Mouse (Mus musculus) olfactory bulb, adult 2 months (tissue): ENCODE measurements around the gene Add1.

ENCODE experiments used
- CTCF ChIP-seq: fragments of 200-500 bp; IDR thresholded peaks from 2 replicates; pipeline ENCODE4 v1.5.1; 2012; ENCODE audit warnings: low read depth, mild to moderate bottlenecking, low read length, moderate library complexity; ENCODE audit not compliant: insufficient read depth
- POLR2A ChIP-seq: fragments of 200-500 bp; IDR thresholded peaks from 2 replicates; pipeline ENCODE4 v1.6.1; 2012; ENCODE audit warnings: mild to moderate bottlenecking, low read depth, low read length, moderate library complexity; ENCODE audit not compliant: insufficient read depth

- TF ChIP-seq CTCF (no peak), POLR2A (no peak)
Observed at GRCm38 (mm10) chr5:34543114-34543513, 30.4 kb upstream of the Add1 start.
